Mouse (Mus musculus) mouse trophoblast stem cell (cell line): ENCODE results near the gene Gcc2.
"Not testable (repeated sequence)": the region's sequence is repeated elsewhere in the genome, so short reads cannot be mapped to it uniquely, and the experiment has no call there.

Experiments used
- in situ Hi-C, 2 experiments: fragments of 300-500 bp; cut with MseI, MboI; formaldehyde crosslinking; loops; 2 replicates in 1 of 2; 3 replicates in 1 of 2; pipeline ENCODE4 v1.15.1; 2025

The Gcc2 gene

DNA sequence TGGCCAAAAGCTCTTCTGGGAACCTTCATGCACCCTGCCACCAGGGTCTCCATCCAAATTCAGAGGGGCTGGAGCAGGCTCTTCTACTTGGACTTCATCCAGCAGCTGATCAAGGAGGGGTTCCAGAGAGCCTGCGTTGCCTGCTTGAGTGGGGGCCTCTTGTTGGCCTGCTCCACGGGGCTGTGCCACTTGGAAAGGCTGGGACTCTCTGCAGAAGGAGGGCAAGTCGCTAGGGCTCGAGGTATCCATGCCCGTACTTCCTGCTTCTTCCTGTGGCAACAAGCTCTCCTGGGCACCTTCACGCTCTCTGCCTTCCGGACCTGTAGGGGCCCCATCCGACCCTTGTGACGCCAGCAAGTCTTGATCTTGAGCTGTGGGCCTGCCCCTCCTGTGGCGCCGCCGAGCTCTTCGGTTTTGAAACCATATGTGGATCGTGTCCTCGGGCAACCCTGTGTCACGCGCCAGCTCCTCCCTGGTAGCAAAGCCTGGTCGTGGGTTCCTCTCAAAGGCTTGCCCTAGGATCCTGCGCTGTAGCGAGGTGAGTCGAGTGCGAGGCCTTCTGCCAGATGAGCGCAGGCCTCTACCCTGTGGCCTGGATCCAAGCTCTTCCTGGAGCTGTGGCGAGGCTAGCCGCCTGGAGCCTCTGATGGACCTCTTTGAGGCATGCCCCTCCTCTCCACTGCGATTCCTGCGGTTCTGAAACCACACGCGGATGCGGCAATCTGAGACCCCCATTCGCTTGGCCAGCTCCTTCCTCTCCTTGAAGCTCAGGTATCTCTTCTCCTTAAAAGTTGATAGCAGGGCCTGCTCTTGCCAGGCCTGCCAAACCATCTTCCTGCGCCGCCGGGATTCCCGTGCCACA is 23.3 kb upstream of the Gcc2 start:
- in situ Hi-C loops = not testable (repeated sequence)

DNA sequence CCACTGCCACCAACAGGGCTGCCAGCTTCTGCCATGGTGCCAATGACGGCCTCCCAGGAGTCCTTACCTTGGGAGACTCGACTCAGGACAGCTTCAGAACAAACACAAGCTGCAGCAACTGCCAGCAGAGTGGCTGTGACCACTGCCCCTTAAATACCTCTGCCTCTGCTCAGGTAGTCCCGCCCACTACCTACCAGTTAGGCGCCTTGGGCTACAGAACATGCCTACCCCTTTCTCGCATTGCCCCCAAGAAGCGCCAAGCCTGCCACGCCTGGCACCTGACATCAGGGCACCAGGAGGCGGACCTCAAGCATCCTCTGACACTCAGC is 22.7 kb upstream of the Gcc2 start, which contains the start of gene Duxf3:
Duxf3 (minus strand) TSS at position 35 of the 329 bp plus-strand sequence.
- in situ Hi-C loops = not testable (repeated sequence)

DNA sequence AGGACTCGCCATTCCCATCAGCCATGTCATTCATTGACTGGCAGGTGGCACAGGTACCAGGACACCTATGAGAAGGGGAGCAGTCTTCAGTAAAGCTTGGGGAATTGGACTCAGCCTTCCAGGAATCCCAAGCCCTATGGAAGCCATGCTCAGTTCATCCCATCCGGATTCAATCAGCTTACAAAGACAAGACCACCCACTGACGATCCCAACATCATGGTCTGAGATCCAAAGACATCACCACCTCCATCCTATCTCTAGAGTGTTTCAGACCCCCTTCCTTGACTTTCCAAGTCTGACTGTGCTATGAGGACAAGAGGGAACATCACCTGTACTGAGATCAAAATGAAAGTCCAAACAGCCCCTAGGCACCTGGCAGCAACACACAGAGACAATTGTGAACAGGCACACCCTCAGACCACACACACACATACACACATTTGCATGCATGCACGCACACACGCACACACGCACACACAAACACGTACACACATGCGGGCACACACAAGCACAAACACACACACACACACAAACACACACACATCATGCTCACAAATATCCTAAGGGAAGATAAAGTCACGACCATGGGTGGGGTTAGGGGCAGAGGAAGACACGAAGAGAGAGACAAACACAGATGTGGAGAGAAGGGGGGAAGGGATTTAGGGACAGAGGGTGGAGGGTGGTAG is 22.1 kb upstream of the Gcc2 start:
- in situ Hi-C loops = not testable (repeated sequence)

DNA sequence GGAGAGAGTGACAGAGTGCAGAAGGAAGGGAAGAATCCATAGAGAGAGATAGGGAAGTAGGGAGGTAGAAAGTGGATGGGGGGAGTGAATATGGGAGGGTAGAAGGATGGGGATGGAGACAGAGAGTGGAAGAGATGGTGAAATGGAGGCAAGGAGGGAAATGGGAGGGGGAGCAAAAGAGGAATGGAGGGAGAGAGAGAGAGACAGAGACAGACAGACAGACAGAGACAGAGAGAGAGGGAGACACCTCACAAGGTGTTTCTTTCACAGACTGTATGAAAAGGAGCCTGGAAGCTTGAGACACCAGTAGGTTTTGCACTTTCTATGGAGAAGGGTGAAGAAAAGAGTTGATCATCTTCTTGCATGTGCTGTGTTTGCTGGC is 21.6 kb upstream of the Gcc2 start:
- in situ Hi-C loops = not testable (repeated sequence)

DNA sequence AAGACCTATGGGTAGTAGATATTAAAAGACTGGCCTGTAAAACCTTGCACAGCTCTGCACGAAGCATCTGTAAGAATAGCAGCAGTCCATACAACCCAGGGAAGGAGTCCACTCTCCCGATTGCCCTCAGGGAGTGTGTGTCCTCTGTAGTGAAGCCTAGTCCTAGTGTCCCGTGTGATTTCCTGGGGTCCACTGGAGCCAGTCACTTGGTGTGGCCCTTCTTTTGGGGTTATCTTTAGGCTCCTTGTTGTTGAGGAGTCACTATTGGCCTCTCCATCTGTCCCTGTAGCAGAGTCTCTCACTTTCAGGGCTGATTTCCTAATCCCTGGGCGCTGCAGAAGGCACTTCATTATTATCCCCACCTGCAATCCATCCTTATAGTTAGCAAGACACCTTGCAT is 20.3 kb upstream of the Gcc2 start:
- in situ Hi-C loops = not testable (repeated sequence)

DNA sequence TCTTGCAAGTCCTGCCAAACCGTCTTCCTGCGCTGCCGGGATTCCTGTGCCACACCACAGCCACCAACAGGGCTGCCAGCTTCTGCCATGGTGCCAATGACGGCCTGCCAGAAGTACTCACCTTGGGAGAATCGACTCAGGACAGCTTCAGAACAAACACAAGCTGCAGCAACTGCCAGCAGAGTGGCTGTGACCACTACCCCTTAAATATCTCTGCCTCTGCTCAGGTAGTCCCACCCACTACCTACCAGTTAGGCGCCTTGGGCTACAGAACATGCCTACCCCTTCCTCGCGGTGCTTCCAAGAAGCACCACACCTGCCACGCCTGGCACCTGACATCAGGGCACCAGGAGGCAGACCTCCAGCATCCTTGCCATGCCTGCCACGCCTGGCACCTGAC is 18.7 kb upstream of the Gcc2 start, which contains the start of gene Gm4981:
Gm4981 (minus strand) TSS at position 89 of the 400 bp plus-strand sequence.
- in situ Hi-C loops = no loop called here

DNA sequence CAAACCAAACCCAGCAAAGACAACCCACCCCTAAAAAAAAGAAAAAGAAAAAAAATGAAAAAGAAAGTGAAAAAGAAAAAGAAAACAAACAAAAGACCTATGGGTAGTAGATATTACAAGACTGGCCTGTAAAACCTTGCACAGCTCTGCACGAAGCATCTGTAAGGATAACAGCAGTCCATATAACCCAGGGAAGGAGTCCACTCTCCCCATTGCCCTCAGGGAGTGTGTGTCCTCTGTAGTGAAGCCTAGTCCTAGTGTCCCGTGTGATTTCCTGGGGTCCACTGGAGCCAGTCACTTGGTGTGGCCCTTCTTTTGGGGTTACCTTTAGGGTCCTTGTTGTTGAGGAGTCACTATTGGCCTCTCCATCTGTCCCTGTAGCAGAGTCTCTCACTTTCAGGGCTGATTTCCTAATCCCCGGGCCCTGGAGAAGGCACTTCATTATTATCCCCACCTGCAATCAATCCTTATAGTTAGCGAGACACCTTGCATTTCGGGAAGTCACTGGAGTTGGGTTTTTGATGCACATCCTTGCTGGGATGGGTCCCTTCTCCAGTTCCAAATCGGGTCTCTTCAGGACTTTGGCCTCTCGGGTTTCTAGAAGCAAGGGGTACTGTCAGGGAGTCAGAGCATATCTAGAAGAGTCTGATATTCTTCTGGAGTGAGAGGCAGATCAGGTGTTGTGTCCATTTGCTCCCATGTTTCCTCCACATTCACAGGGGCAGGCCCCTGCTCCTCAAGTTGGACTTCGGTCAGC is 16.1 kb upstream of the Gcc2 start:
- in situ Hi-C loops = not testable (repeated sequence)

DNA sequence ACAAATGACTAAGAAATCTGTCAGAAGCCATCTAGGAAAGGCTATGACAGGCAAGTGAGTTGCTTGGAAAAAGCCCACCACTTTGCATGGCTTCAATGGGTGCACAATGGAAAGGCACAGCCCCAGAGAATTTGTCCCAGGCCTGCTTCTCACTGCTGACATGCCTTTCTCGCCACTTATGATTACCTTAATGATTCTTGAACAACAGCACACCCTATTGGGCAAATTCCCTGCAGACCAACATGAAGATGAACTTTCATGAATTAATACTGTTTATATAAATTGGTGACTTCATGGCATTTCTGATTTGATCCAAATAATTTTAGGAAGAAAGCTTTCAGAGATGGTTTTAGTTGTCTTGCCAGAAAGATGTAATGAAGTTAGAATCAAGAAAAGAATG is 5.8 kb upstream of the Gcc2 start:
- in situ Hi-C loops = no loop called here

DNA sequence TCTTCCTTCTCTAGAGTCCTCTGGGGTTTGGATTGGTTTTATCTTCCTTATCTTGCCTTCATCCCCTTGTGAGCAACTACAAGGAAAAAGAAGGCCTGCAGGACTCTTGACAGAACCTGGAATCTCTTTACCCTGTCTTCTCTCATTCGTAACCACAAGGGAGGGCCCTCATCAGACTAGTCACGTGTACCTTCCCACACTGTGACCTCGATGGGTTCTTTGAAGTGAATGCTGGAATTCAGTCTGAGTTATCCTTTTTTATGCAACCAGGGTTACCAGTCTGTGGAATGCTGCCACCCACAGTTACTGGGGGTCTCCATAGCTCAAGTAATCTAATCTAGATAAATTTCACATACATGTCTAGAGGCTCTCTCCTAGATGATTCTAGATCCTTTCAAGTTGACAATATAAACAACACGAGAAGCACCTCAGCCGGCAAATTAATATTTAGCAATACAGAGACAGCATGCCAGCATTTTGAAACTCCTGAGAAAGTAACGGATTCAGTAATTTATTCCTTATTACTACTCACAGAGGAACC is 592 bp upstream of the Gcc2 start:
- in situ Hi-C loops = no loop called here

DNA sequence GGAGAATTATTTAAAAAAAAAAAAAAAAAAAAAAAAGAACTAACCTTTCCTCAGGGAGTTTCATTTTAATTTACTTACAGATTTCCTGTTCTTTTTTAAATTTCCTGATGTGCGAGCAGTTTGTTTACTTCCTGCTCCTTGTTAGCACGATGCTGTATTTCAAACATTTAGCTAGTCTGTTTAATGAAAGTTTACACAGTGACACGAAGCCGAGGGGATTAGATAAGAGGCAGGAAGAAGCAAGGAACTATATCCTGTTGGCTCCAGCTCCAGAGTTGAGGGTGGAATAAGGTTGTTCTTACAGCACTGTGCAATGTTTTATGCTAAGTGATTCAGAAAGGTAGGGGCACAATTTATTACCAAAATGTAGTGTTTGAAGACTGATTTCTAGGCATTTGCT is 657 bp downstream of the Gcc2 start:
- in situ Hi-C loops = no loop called here

DNA sequence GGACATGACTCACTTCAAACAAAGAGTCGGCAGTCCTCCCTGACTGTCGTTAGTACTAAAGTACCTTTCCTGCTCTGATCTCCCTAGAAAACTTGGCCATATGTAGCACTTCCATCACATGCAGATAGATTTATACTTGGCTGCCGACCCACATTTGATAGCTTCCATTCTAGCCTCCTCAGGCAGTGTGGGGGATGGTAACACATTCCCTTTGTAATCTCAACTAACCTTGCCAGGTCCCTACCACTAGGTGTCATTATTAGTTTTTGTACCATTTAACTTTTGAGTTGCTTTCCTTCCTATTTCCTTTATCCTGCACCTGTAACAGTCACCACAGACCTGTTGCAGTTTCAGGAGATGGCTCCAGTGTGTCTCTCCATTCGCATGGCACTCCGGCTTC is 3.2 kb downstream of the Gcc2 start:
- in situ Hi-C loops = no loop called here

DNA sequence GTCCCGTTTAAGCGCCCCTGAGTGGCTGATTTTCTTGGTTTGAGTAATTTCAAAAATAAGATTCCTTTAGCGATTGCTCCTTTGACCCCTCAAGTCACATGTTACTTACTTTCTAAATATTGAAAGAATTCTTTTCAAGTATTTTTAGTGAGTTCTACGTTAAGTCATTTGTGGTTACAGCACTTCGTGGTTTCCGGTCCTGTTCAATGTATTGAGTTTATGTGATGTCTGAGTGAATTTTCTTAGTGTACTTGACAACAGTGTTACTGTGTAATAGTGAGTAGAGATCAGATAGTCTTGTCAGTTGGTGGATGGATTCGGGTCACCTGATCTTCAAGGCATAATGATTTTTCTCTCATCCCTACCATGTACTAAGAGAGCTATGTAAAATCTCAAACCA is 26.9 kb downstream of the Gcc2 start:
- in situ Hi-C loops = no loop called here

DNA sequence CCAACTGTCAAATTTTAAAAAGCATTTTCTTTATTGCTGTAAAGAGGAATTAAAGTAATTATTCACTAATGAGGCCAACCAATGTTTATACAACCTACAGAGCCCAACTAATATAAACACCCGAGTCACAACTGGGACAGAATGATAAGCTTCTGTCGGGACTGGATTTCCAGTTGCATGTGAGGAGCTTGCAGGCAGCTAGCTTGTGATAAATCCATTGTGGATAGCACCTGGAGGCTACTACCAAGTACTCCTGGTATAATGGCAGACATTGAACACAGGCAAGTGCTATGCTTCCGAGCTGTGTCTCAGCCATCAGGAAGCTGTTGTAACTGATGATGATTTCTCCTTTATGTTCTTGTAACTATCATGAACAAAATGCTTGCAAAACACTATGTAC is 35.4 kb downstream of the Gcc2 start:
- in situ Hi-C loops = no loop called here

DNA sequence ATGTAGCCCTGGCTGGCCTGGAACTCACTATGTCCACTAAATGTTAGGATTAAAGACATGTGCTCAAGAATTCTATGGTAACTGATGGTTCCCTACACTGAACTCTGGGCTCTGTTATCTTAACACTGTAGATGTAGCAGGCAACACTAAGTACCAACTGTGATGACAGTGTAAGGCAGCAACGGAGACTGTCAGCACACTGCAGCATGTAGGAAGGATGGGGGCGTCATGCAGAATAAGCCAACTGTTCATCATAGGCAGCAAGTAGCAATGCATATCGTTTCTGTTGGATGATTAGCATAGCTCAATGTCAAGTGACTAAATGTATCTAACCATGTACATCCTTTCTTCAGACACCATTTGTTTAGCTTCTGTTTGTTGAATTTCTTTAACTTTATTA is 38.9 kb downstream of the Gcc2 start:
- in situ Hi-C loops = no loop called here

DNA sequence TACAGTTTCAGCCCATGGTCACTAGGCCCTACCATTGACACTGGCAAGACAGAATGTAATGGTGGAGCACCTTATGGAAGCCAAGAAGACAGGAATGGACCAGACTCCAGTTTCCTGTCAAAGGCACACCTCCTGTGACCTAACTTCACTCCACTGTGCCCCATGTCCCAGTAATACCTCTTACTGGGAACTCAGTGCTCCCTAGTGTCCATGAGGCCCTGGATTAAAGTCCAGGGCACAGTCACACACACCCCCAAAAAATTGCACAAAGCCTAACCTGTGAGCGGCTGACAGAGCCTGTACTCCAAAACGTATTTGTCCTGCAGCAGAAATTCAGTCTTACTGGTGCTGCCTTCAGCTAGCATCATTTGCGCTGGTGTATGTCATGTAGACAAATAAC is 40.3 kb downstream of the Gcc2 start:
- in situ Hi-C loops = no loop called here

DNA sequence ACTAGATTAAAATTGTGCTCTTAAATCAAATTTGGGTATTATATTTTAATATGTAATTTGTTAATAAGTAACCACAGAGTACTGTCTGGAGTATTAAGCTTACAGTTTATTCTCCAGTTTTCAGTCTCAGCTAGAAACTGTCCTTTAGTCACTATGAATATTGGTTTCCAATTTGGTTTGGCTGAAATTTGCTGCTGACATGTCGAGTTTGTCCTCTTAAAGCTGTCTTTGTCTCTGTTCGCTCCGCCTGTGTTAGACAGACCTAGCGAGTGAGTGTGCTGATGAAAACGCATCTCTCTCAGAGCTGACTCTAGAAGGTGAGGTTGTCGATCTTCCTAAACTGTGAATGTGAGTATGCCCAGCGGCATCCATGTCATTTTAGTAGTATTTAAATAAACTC is 49.7 kb downstream of the Gcc2 start:
- in situ Hi-C loops = no loop called here

DNA sequence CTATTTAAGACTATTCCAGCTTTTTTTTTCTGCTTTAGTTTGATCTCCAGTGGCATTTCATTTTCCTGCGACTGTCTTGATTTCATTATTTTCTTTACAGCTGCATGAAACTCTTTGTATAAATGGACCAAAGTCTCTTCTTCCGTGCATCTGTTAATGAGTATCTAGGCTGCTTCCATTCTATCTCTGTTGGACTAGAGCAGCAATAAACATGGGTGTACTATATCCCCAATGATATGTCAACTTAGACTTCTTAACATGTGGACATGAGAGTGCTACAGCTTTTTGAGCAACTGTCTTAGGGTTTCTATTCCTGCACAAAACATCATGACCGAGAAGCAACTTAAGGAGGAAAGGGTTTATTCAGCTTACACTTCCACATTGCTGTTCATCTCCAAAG is 51.6 kb downstream of the Gcc2 start:
- in situ Hi-C loops = no loop called here

DNA sequence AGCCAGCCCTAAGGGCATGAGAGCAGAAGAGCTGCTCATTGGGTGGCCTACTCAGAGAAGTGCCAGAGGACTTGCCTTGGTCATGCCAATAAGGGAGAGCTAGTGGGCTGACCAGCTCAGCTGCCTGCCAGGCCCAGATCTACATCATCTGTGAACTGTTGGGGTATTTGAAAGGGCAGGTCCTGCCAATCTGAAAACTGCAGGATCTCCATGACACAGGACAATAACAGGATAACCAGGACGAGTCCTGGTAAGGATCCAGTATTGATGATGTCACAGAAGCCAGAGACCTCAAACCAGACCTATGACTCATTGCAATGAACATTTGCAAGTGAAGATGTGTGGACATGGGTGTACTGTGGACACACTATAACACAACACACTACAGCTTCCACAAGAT is 55.5 kb downstream of the Gcc2 start:
- in situ Hi-C loops = no loop called here

DNA sequence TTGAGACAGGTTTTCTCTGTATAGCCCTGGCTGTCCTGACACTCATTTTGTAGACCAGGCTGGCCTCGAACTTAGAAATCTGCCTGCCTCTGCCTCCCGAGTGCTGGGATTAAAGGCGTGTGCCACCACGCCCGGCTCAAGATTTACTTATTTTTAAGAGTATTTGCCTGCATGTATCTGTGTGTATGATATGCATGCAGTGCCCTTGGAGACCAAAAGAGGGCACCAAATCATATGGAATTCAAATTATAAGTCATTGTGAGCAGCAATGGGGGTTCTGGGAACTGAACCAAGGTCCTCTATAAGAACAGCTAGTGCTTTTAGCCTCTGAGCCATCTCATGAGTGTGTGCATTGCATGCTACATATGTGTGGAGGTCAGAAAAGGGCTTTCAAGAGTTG is 57.6 kb downstream of the Gcc2 start:
- in situ Hi-C loops = no loop called here

DNA sequence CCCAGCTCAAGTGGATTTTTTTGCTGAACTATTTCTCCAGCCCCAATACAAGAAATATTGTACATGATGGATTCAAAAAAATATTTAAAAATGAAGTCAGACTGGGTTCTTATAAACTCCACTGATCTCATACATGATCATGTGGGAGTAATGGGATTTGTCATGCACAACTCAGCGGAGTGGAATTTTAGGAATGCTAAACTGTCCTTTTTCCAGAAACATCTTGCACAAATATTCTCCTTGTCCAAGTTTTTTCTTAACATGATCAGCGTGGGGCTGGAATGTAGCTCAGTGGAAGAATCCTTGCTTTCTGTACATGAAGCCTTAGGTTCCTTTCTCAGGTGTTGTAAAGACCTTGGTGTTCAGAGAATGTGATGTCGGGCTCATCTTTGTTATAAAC is 65.6 kb downstream of the Gcc2 start:
- in situ Hi-C loops = no loop called here

DNA sequence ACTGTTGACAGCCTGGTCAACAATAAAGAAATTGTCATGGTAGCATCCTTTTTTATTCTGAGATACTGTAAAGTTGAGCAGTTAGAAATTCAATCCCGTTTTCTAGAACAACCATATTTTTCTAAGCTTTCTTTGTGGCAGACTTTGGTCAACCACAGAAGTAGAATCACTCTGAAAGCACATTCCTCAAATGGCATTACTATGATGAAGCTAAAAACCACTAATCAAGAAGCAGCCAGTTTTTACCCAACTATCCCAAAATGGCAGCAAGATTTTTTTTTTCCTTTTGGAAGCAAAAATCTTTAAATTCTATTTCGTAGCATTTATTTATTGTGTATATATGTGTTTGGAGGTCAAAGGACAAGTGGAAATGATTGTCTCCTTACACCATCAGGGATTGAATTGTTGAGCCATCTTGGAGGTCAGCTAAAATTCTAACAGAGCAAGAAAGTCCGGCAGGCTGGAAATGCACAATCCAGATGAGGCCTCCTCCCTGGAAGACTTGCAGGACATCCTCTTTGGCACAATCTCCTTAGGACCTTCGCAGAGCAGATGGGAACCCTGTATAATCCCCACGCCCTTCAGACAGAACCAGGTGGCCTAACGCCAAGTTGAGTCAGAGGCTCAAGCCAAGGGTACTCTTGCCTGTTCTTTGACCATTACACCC is 67.2 kb downstream of the Gcc2 start:
- in situ Hi-C loops = no loop called here
